Comparison of ENCODE assay signal across 8 mouse cellular contexts in genomic region chr4:135507547-135508350, GRCm38 (mm10). TPM values are rescaled to one million over a fixed set of nuclear protein-coding genes. Genes with fewer than 3 reads are reported as not detected.
DNase-seq lines count a peak whose midpoint lies in the region; ATAC-seq and TF ChIP-seq lines count a peak whose summit lies in the region.

No protein-coding gene starts in this region.

- no peak overlapping the region for H3K9ac ChIP-seq in embryonic facial prominence, embryonic 12.5 days

- DNase-seq in thymus, adult 2 months = peak; percentile 26
- DNase-seq in thymus, adult 18-20 months = no peak
- DNase-seq in heart, postnatal 14 days = peak; percentile 35 to 42
- DNase-seq in left cerebral cortex, adult 2 months (ENCODE audit: extremely low spot score in 1 of 2, low spot score in 2 of 2) = peak; percentile 54 to 68
- DNase-seq in lung, postnatal 36 days = peak; percentile 58
- peak; percentile 49 to 63 for DNase-seq in right cerebral cortex, postnatal 36 days (ENCODE audit: low spot score in 2 of 2)
- DNase-seq in gastrocnemius, adult 18-20 months (ENCODE audit: low spot score) = no peak

- H3K27ac ChIP-seq in thymus, adult 2 months (ENCODE audit: control insufficient read depth, insufficient read depth, low read length) = no peak overlapping the region
- no peak overlapping the region for H3K27ac ChIP-seq in embryonic facial prominence, embryonic 12.5 days
- H3K27ac ChIP-seq in left cerebral cortex, adult 2 months = peak overlapping the region; percentile 83

- peak overlapping the region; percentile 47 for H3K4me2 ChIP-seq in embryonic facial prominence, embryonic 12.5 days (replicated peaks)

- TF ChIP-seq POLR2A in thymus, adult 2 months (IDR thresholded peaks at IDR 0.05; ENCODE audit: control insufficient read depth, extremely low read depth, insufficient read depth, low read length, poor library complexity) = no peak

- no peak for ATAC-seq in embryonic facial prominence, embryonic 12.5 days (ENCODE audit: insufficient number of reproducible peaks, insufficient read depth, low FRiP score, low TSS enrichment)

- no peaks in the 10 kb centered on the region for H3K9me3 ChIP-seq in embryonic facial prominence, embryonic 12.5 days

- H3K4me1 ChIP-seq in thymus, adult 2 months (replicated peaks; ENCODE audit: control insufficient read depth, insufficient read depth, low read length) = peaks cover 2% of the 10 kb centered on the region
- 0 out of 2 replicates have a peak, but pooled peaks cover 3% of the 10 kb centered on the region for H3K4me1 ChIP-seq in embryonic facial prominence, embryonic 12.5 days

- H3K4me3 ChIP-seq in thymus, adult 2 months (ENCODE audit: control insufficient read depth, insufficient read depth, low read length) = no peak overlapping the region
- peak overlapping the region; percentile 17; the same call in 1 of the 2 replicates for H3K4me3 ChIP-seq in embryonic facial prominence, embryonic 12.5 days
- H3K4me3 ChIP-seq in left cerebral cortex, adult 2 months = peak overlapping the region; percentile 39

- intact Hi-C loops in heart, postnatal 14 days (cut with DNase I) = loop anchor here (2.0 kb wide), 1 partner anchor 159 kb away; no protein-coding TSS in a partner anchor
- intact Hi-C loops in left cerebral cortex, adult 2 months (cut with DNase I) = loop anchor here (1.0 kb wide), 1 partner anchor 160 kb away; no protein-coding TSS in a partner anchor

- no peak for TF ChIP-seq CTCF in thymus, adult 2 months (IDR thresholded peaks at IDR 0.05; ENCODE audit: borderline replicate concordance, control insufficient read depth, extremely low read depth, insufficient read depth, low read length, poor library complexity)
- peak; percentile 77 for TF ChIP-seq CTCF in left cerebral cortex, adult 2 months (IDR thresholded peaks at IDR 0.05)

- no peaks in the 10 kb centered on the region for H3K27me3 ChIP-seq in thymus, adult 2 months (ENCODE audit: control insufficient read depth, insufficient read depth, low read length)
- H3K27me3 ChIP-seq in embryonic facial prominence, embryonic 12.5 days = no peaks in the 10 kb centered on the region

- WGBS in thymus, adult 2 months = 13% methylated on average over 22 of the region's 22 CpGs
- WGBS in embryonic facial prominence, embryonic 12.5 days = 15% methylated on average over 22 of the region's 22 CpGs

- no peaks in the 10 kb centered on the region for H3K36me3 ChIP-seq in thymus, adult 2 months (ENCODE audit: control insufficient read depth, insufficient read depth, low read length)
- no peaks in the 10 kb centered on the region for H3K36me3 ChIP-seq in embryonic facial prominence, embryonic 12.5 days

RNA-seq across cellular contexts. Expression of gene Nipal3, which starts 12.9 kb away (rescaled TPM):
- polyA plus RNA-seq in thymus, adult 2 months (2012; rRNA removed) = 38.7 and 41.4 TPM in 2 replicates
- 2.6 and 3.1 TPM in 2 replicates for polyA plus RNA-seq in embryonic facial prominence, embryonic 12.5 days (2016; fragmentation: Nextera tagmentation; extraction: Ambion mirVana)
- total RNA-seq in heart, postnatal 14 days (2021) = 10 to 100 TPM; 29.3 to 34.0 TPM
- 10 to 100 TPM; 93.9 to 94.9 TPM for total RNA-seq in left cerebral cortex, adult 2 months (2021)
- total RNA-seq in gastrocnemius, adult 18-20 months (2021) = 10 to 100 TPM; 14.2 to 17.2 TPM

RNA-seq across cellular contexts. Expression of gene Stpg1, which starts 13.2 kb away (rescaled TPM):
- polyA plus RNA-seq in thymus, adult 2 months (2012; rRNA removed) = 0.18 and 0.35 TPM in 2 replicates
- polyA plus RNA-seq in embryonic facial prominence, embryonic 12.5 days (2016; fragmentation: Nextera tagmentation; extraction: Ambion mirVana) = 0.23 TPM in 1 of 2 replicates, not detected in the other
- total RNA-seq in heart, postnatal 14 days (2021) = under 1 TPM in 1 of 2 experiments, not detected in 1; 0.39 TPM
- total RNA-seq in left cerebral cortex, adult 2 months (2021) = 1 to 10 TPM in 1 of 2 experiments, under 1 TPM in 1; 0.57 to 1.7 TPM
- total RNA-seq in gastrocnemius, adult 18-20 months (2021) = under 1 TPM in 1 of 2 experiments, not detected in 1; 0.24 TPM

Comparison
In these comparisons a context has a peak if more than half of its experiments do, and no peak if none do; other contexts are left out.
1. DNase-seq: peak in thymus, adult 2 months (single experiment), heart, postnatal 14 days (2 of 2), left cerebral cortex, adult 2 months (2 of 2), lung, postnatal 36 days (single experiment) and right cerebral cortex, postnatal 36 days (2 of 2); none in thymus, adult 18-20 months (0 of 2) and gastrocnemius, adult 18-20 months (single experiment).